Mouse (Mus musculus): Measurements from ENCODE around the gene Rnf227. TPM values are rescaled to one million over a fixed set of nuclear protein-coding genes. Genes with fewer than 3 reads are reported as not detected.

Gene Rnf227
- polyA plus RNA-seq, 1 experiment: not detected

DNA sequence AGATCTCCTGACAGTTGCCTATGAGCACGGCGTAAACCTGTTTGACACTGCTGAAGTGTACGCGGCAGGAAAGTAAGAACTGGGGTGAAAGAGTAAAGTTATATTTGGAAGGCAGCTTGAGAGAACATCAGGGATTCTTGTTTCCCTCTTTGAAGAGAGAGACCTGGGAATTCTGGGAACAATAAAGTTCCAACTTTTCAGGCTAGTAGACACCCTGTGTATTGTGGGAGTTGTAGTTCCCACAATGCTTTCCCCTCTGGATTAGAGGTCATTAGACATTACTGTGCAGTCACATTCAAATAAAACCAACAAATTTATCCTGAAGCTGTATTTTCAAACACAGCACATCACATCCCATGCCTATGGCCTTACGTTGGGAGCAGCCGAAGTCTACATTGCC, 11.7 kb upstream of the Rnf227 start:
- TF ChIP-seq GATA1 (IDR thresholded peaks at IDR 0.05; ENCODE audit: borderline replicate concordance, low read length) (no peak), FLI1 (IDR thresholded peaks at IDR 0.05; ENCODE audit: low read length) (no peak)
- Histone ChIP-seq H3K27me3 (replicated peaks) (peaks cover 71% of the 10 kb centered on the region), H3K4me3 (replicated peaks) (no peak overlapping the region), H3K4me1 (peaks cover 75% of the 10 kb centered on the region), H3K9me3 (no peaks in the 10 kb centered on the region), H3K36me3 (replicated peaks; ENCODE audit: low read length) (no peaks in the 10 kb centered on the region)

- H3K4me1 ChIP-seq: peaks cover 67% of the 10 kb centered on the region
- H3K27me3 ChIP-seq (replicated peaks): peaks cover 92% of the 10 kb centered on the region
- H3K36me3 ChIP-seq (replicated peaks; ENCODE audit: low read length): no peaks in the 10 kb centered on the region
- no peaks in the 10 kb centered on the region for H3K9me3 ChIP-seq
- no peak overlapping the region for H3K4me3 ChIP-seq (replicated peaks)
- TF ChIP-seq FLI1 (IDR thresholded peaks at IDR 0.05; ENCODE audit: low read length) (no peak), GATA1 (IDR thresholded peaks at IDR 0.05; ENCODE audit: borderline replicate concordance, low read length) (no peak)
Measured at GRCm38 (mm10) chr11:69331152-69331551, 9.1 kb upstream of the Rnf227 start.

DNA sequence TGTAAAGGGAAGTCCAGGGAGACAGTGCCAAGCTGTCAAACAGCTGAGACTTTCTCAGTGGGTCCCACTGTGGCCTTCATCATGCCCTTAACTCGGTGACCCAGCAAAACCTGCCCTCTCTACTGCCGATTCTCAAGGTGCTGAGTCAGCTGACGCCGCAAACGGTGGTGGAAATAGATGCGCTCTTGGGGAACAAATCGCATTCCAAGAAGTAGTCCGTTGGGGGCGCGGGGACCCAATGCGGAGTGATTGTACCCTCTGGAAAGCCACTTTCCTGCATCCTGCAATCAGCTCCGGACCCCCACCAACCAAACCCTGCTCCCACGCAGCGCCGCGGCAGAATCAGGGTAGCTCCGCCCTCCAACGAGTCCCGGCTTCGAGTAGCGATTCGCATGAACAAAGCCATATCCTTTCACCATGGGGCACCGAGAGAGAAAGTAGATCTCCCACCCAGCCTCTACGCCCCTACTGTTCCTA, 8.3 kb upstream of the Rnf227 start:
- Histone ChIP-seq H3K36me3 (replicated peaks; ENCODE audit: low read length) (no peaks in the 10 kb centered on the region), H3K9me3 (no peaks in the 10 kb centered on the region; the same call in 1 of the 2 replicates), H3K4me1 (peaks cover 59% of the 10 kb centered on the region), H3K4me3 (replicated peaks) (peak overlapping the region; percentile 90), H3K27me3 (replicated peaks) (peaks cover 90% of the 10 kb centered on the region)
- no peak for TF ChIP-seq FLI1 (IDR thresholded peaks at IDR 0.05; ENCODE audit: low read length)
- TF ChIP-seq GATA1 (IDR thresholded peaks at IDR 0.05; ENCODE audit: borderline replicate concordance, low read length): no peak

DNA sequence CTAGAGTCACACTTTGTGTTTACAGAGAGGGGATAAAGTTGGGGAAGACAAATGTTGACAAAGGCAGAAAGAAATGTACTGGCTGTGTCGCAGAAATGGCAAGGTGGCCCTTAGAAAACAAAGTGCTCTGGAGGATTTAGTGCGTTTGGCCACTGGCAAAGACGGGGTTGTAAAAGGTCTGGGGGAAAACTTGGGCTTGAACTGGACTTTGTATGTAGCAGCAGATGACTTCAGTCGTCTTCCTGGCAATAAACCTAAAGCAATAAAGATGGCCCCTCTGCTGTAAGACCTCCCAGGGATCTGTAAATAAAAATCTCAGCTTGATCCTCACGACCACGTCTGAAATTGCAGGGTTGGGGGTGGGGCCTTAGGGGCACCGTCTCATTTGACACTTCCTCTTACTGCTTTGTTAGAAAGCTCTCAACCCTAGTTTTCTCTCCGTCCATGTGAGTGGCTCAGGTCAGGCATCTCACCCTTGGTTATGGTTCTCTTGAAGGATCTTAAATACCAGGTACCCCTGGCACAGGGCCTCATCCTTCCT, 7.5 kb upstream of the Rnf227 start:
- Histone ChIP-seq H3K4me1 (peaks cover 50% of the 10 kb centered on the region), H3K36me3 (replicated peaks; ENCODE audit: low read length) (no peaks in the 10 kb centered on the region), H3K9me3 (peaks cover 6% of the 10 kb centered on the region), H3K27me3 (replicated peaks) (peaks cover 89% of the 10 kb centered on the region), H3K4me3 (replicated peaks) (no peak overlapping the region)
- no peak for TF ChIP-seq GATA1 (IDR thresholded peaks at IDR 0.05; ENCODE audit: borderline replicate concordance, low read length)
- TF ChIP-seq FLI1 (IDR thresholded peaks at IDR 0.05; ENCODE audit: low read length): no peak

- peaks cover 41% of the 10 kb centered on the region for H3K4me1 ChIP-seq
- no peaks in the 10 kb centered on the region for H3K36me3 ChIP-seq (replicated peaks; ENCODE audit: low read length)
- peaks cover 89% of the 10 kb centered on the region for H3K27me3 ChIP-seq (replicated peaks)
- H3K9me3 ChIP-seq: peaks cover 18% of the 10 kb centered on the region
- H3K4me3 ChIP-seq (replicated peaks): no peak overlapping the region
- TF ChIP-seq GATA1 (IDR thresholded peaks at IDR 0.05; ENCODE audit: borderline replicate concordance, low read length) (no peak), FLI1 (IDR thresholded peaks at IDR 0.05; ENCODE audit: low read length) (no peak)
Measured at GRCm38 (mm10) chr11:69333922-69334321, 6.3 kb upstream of the Rnf227 start.

DNA sequence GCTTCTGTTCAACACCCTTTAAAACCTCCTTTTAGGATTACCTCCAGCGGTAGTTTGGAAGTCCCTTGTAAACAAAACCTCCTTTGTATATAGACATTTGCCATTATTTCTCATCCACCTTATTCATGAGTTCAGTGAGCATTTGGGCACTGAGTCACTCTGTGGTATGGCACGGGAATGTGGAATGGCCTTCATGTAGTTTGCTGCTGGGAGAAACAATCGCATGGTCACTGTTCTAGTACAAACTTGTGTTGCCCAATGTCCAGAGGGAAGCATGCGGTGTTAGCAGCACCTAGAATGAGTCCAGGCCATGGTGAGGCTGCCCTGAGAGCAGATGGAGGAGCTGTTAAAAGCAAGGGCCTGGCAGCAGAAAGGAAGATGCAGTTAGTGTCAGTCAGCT, 5.5 kb upstream of the Rnf227 start:
- H3K4me3 ChIP-seq (replicated peaks): no peak overlapping the region
- peaks cover 41% of the 10 kb centered on the region for H3K4me1 ChIP-seq
- no peaks in the 10 kb centered on the region for H3K36me3 ChIP-seq (replicated peaks; ENCODE audit: low read length)
- TF ChIP-seq GATA1 (IDR thresholded peaks at IDR 0.05; ENCODE audit: borderline replicate concordance, low read length) (no peak), FLI1 (IDR thresholded peaks at IDR 0.05; ENCODE audit: low read length) (no peak)
- peaks cover 89% of the 10 kb centered on the region for H3K27me3 ChIP-seq (replicated peaks)
- H3K9me3 ChIP-seq: peaks cover 22% of the 10 kb centered on the region

DNA sequence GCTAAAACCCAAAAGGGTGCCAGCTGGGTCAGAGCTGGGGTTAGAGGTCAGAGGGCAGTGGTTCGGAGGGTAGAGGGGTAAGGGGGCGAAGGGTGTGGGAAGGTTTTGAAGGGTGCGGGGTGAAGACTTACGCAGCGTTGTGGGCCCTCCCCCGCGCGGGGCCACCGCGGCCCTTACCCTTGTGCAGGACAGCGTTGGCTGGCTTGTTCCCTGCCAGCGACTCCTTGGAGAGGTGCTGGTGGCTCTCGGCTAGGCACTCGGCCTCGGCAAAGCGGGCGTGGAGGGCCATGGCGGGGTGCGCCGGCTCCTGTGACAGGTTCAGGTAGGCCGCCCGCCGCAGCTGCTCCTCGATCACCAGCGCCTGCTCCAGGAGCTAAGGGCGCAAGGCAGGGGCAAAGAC, 6.2 kb downstream of the Rnf227 start:
- no peaks in the 10 kb centered on the region for H3K36me3 ChIP-seq (replicated peaks; ENCODE audit: low read length)
- TF ChIP-seq FLI1 (IDR thresholded peaks at IDR 0.05; ENCODE audit: low read length) (no peak), GATA1 (IDR thresholded peaks at IDR 0.05; ENCODE audit: borderline replicate concordance, low read length) (no peak)
- peaks cover 87% of the 10 kb centered on the region for H3K27me3 ChIP-seq (replicated peaks)
- H3K4me1 ChIP-seq: peaks cover 2% of the 10 kb centered on the region
- no peak overlapping the region for H3K4me3 ChIP-seq (replicated peaks)
- no peaks in the 10 kb centered on the region for H3K9me3 ChIP-seq

- Histone ChIP-seq H3K36me3 (replicated peaks; ENCODE audit: low read length) (no peaks in the 10 kb centered on the region), H3K4me1 (peaks cover 5% of the 10 kb centered on the region; the same call in 1 of the 2 replicates), H3K27me3 (replicated peaks) (peaks cover 86% of the 10 kb centered on the region), H3K4me3 (replicated peaks) (no peak overlapping the region), H3K9me3 (no peaks in the 10 kb centered on the region)
- TF ChIP-seq GATA1 (IDR thresholded peaks at IDR 0.05; ENCODE audit: borderline replicate concordance, low read length) (no peak), FLI1 (IDR thresholded peaks at IDR 0.05; ENCODE audit: low read length) (no peak)
Measured at GRCm38 (mm10) chr11:69356544-69356943, 16.3 kb downstream of the Rnf227 start.

DNA sequence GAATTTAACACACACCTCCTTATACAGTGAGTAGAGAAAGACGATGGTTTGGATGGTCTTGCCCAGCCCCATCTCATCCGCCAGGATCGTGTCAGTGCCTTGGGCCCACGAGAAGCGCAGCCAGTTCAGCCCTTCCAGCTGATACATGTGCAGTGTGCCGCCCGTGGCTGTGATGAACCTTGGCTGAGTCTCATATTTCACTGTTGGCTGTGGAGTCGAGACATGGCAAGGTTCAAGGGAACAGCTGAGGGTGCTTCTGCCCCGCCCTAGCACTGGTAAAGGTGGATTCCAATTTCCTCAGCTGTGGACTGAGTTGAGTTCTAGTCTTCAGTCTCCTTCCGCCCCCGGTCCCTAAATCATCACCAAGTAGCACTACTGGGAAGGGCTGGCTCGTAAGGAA, 17.4 kb downstream of the Rnf227 start:
- Histone ChIP-seq H3K27me3 (replicated peaks) (peaks cover 86% of the 10 kb centered on the region), H3K4me3 (replicated peaks) (no peak overlapping the region), H3K9me3 (0 out of 2 replicates have a peak, but pooled peaks cover under 1% of the 10 kb centered on the region), H3K4me1 (peaks cover 5% of the 10 kb centered on the region; the same call in 1 of the 2 replicates), H3K36me3 (replicated peaks; ENCODE audit: low read length) (no peaks in the 10 kb centered on the region)
- no peak for TF ChIP-seq GATA1 (IDR thresholded peaks at IDR 0.05; ENCODE audit: borderline replicate concordance, low read length)

GRCm38 (mm10) chr11:69362021-69362420, 21.8 kb downstream of the Rnf227 start:
- Histone ChIP-seq H3K36me3 (replicated peaks; ENCODE audit: low read length) (no peaks in the 10 kb centered on the region), H3K27me3 (replicated peaks) (peaks cover 89% of the 10 kb centered on the region), H3K4me1 (peaks cover 26% of the 10 kb centered on the region)

More at GRCm38 (mm10) chr11:69362021-69362420, 21.8 kb downstream of the Rnf227 start:
- TF ChIP-seq GATA1 (IDR thresholded peaks at IDR 0.05; ENCODE audit: borderline replicate concordance, low read length) (no peak), FLI1 (IDR thresholded peaks at IDR 0.05; ENCODE audit: low read length) (no peak)
- 0 out of 2 replicates have a peak, but pooled peaks cover 2% of the 10 kb centered on the region for H3K9me3 ChIP-seq
- no peak overlapping the region for H3K4me3 ChIP-seq (replicated peaks)

Measured in megakaryocyte, embryonic 14.5 days (primary cell).